Mouse (Mus musculus) lung, embryonic 16.5 days (tissue): ENCODE data around the gene Mlip. TPM values are rescaled to one million over a fixed set of nuclear protein-coding genes. Genes with fewer than 3 reads are reported as not detected.
A peak's percentile ranks its signal among the peaks of the same experiment; 100 is the strongest.

Source experiments
- ATAC-seq: fragments of 200-750 bp; cut with Nextera tagmentation; 2 replicates; pipeline ENCODE4 v1.8.0; 2017; ENCODE audit warnings: low read depth, mild to moderate bottlenecking, moderate library complexity
- H3K27ac ChIP-seq: fragments of 300-500 bp; sonication (generic); 2 replicates; pipeline ENCODE4 v1.5.1; 2014; ENCODE audit warnings: mild to moderate bottlenecking, control low read depth, low read length
- H3K27me3 ChIP-seq: fragments of 300-500 bp; sonication (generic); 2 replicates; pipeline ENCODE4 v1.6.1; 2014; ENCODE audit warnings: low read depth, low read length, mixed read lengths; ENCODE audit not compliant: control insufficient read depth, insufficient read depth
- H3K36me3 ChIP-seq: fragments of 300-500 bp; sonication (generic); 2 replicates; pipeline ENCODE4 v1.6.1; 2014; ENCODE audit warnings: low read length; ENCODE audit not compliant: control insufficient read depth, insufficient read depth
- H3K4me1 ChIP-seq: fragments of 300-500 bp; sonication (generic); replicated peaks from 2 replicates; pipeline ENCODE4 v1.6.1; 2014; ENCODE audit warnings: low read length, mixed read lengths; ENCODE audit not compliant: control insufficient read depth, insufficient read depth
- H3K4me2 ChIP-seq: fragments of 300-500 bp; sonication (generic); 2 replicates; pipeline ENCODE4 v1.6.1; 2014; ENCODE audit warnings: low read depth, low read length, control low read depth
- H3K4me3 ChIP-seq: fragments of 300-500 bp; sonication (generic); 2 replicates; pipeline ENCODE4 v1.5.1; 2014; ENCODE audit warnings: mild to moderate bottlenecking, low read length, control low read depth
- H3K9ac ChIP-seq: fragments of 300-500 bp; sonication (generic); 2 replicates; pipeline ENCODE4 v1.6.1; 2014; ENCODE audit warnings: low read length, control low read depth
- H3K9me3 ChIP-seq: fragments of 300-500 bp; sonication (generic); 2 replicates; pipeline ENCODE4 v1.6.1; 2016; ENCODE audit warnings: low read length; ENCODE audit not compliant: control insufficient read depth
- WGBS: fragments of 180-500 bp; shearing (Covaris S2); extraction: QIAGEN DNeasy Blood & Tissue Kit; methylation state at CpG from one replicate; pipeline ENCODE4 v1.1.7; 2014; 5-methylcytosine and 5-hydroxymethylcytosine counted together
- polyA plus RNA-seq: library from polyadenylated mRNA; unstranded; fragments of >200 nt; fragmentation: Nextera tagmentation; extraction: Ambion mirVana; gene quantifications from 2 replicates; pipeline ENCODE4 v1.2.1, GENCODE M21; 2015

The Mlip gene
- polyA plus RNA-seq, 1 experiment from 2014 or later, result 5.6 TPM

DNA sequence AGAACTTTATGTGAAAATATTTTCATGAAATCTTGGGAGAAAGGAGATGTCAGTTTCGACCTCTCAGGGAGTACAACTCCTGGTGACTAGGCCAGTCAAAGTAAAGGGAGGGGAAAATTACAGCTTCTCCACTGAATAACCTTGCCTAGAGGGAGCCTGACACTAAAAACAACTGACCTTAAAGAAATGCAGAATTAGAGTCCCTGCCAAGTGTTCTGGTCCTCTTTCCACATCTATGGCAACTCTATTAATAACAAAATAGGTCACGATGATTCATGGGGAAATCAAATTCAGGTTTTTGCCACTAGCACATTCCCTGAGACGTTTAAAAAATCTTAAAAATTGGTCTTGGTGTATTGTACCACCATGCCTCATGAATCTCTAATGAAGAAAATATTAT lies 34.4 kb downstream of the Mlip start:
- Histone ChIP-seq H3K36me3 (no peaks in the 10 kb centered on the region), H3K4me1 (peaks cover 8% of the 10 kb centered on the region; the same call in 1 of the 2 replicates), H3K4me3 (no peak overlapping the region), H3K9me3 (no peaks in the 10 kb centered on the region), H3K27ac (no peak overlapping the region), H3K9ac (no peak overlapping the region), H3K27me3 (no peaks in the 10 kb centered on the region), H3K4me2 (no peak overlapping the region)
- ATAC-seq, result no peak
- WGBS, result 80% methylated on average over 3 of the region's 3 CpGs

DNA sequence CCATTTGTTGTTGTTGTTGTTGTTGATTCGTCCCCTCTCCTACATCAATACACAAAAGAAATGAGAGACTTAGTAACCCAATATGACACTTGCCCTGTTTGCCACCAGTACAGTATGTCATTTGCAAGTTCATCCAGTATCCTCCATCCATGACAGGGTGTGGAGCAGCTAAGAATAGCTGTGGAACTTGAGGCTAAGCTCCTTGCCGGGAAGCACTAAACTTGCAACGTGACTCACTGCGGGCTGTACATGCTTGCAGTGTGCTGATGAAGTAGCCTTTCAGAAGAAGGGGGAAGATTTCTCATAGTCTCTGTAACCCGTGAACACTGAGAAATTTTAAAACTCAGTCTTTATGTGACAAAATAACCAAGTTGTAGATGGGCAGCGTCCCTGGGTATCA lies 42.2 kb downstream of the Mlip start:
- ATAC-seq, result no peak
- no peak overlapping the region for H3K4me2 ChIP-seq
- no peak overlapping the region for H3K27ac ChIP-seq
- H3K9me3 ChIP-seq, result no peaks in the 10 kb centered on the region
- no peaks in the 10 kb centered on the region for H3K27me3 ChIP-seq
- WGBS, result 59% methylated on average over 6 of the region's 6 CpGs
- no peak overlapping the region for H3K4me3 ChIP-seq
- H3K4me1 ChIP-seq, result peaks cover 3% of the 10 kb centered on the region; the same call in 1 of the 2 replicates
- H3K36me3 ChIP-seq, result no peaks in the 10 kb centered on the region
- H3K9ac ChIP-seq, result no peak overlapping the region

DNA sequence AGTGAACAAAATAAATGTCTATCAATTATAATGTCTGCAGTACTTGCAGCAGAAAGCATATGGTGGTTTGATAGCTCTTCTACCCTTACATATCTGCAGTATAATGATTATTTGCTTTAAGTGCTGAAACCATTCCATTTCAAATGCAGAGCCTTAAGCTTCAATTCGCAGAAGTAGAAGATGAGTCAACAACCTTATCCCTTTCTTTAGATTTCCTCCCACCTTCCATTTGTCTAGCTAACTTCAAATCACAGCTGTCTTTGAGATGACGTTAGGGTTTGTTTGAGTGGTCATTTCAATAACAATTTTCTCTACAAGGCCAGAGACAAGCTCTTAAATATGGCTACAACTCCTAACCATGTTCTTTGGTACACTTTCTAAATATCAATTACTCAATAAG lies 47.4 kb downstream of the Mlip start:
- Histone ChIP-seq H3K9me3 (no peaks in the 10 kb centered on the region), H3K36me3 (no peaks in the 10 kb centered on the region), H3K27me3 (no peaks in the 10 kb centered on the region), H3K4me3 (no peak overlapping the region), H3K4me1 (no peaks in the 10 kb centered on the region; the same call in 1 of the 2 replicates), H3K27ac (no peak overlapping the region), H3K9ac (no peak overlapping the region), H3K4me2 (no peak overlapping the region)
- whole genome bisulfite sequencing, result 81% methylated on average over 2 of the region's 2 CpGs
- no peak for ATAC-seq

DNA sequence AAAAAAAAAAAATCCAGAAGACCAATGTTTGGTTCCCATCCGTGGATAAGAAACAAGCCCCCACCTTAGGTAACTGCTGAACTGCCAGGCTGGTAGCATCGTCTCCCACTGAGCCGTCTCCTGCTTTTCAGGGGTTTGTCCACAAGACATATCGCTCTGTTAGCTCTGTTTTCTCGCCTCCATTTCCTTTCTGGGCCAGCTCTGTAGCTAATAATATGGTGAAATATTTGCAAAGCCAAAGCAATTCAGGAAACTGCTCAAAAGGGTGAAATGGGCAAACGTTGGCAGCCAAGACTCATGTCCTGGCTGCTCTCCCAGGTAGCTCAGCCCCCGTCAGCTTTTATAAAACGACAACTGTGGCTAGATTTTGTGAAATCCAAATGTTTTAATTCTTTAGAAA lies 50.4 kb downstream of the Mlip start:
- 51% methylated on average over 8 of the region's 8 CpGs for WGBS
- Histone ChIP-seq H3K4me2 (no peak overlapping the region), H3K9me3 (no peaks in the 10 kb centered on the region), H3K27ac (peak overlapping the region; percentile 66), H3K9ac (no peak overlapping the region), H3K4me3 (no peak overlapping the region), H3K36me3 (no peaks in the 10 kb centered on the region), H3K27me3 (no peaks in the 10 kb centered on the region), H3K4me1 (no peaks in the 10 kb centered on the region)
- peak; percentile 43; the same call in 1 of the 2 replicates for ATAC-seq

DNA sequence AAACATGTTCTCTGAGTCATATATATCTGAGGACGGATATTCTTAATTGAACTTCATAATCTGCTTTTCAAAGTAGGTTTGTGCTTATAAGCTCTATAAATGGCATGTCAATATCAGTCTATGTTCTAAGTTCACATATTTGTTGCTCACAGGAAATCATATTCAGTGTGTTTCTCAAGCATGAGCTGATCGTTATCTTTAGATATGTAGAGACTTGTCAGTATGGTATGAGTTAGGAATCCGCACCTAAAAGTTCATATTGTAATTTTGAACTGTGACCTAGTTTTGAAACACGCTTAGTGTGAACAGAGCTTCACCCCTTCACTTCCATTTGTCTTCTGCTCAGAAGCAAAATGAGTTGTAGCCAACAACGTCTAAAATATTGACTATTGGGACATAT lies 64.8 kb downstream of the Mlip start:
- Histone ChIP-seq H3K36me3 (no peaks in the 10 kb centered on the region), H3K9ac (no peak overlapping the region), H3K27me3 (no peaks in the 10 kb centered on the region), H3K9me3 (no peaks in the 10 kb centered on the region), H3K4me1 (no peaks in the 10 kb centered on the region), H3K4me3 (no peak overlapping the region), H3K27ac (no peak overlapping the region), H3K4me2 (no peak overlapping the region)
- no peak for ATAC-seq
- WGBS, result 80% methylated on average over 5 of the region's 5 CpGs

DNA sequence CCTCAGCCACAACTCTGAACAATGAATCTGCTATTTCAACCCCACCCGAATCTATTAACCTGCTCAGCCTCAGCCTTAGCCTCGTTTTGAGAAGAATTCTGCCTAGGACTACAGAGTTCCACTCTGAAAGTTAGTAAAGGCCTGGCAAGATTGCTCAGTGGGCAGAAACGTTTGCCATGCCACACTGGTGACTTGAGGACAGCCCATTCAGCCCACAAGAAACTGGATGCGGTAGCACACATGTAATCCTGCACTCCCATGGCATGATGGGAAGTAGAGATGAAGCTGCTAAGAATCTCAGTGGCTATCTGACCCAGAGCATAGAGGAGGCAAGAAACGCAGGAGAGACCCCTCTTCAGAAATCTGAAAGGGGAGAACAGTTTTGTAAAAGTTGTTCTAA lies 73.4 kb downstream of the Mlip start:
- no peak overlapping the region for H3K4me3 ChIP-seq
- 63% methylated on average over 5 of the region's 5 CpGs for WGBS
- H3K27me3 ChIP-seq, result no peaks in the 10 kb centered on the region
- H3K9ac ChIP-seq, result no peak overlapping the region
- no peaks in the 10 kb centered on the region for H3K9me3 ChIP-seq
- H3K4me2 ChIP-seq, result no peak overlapping the region
- no peak for ATAC-seq
- H3K27ac ChIP-seq, result no peak overlapping the region
- no peaks in the 10 kb centered on the region for H3K36me3 ChIP-seq
- H3K4me1 ChIP-seq, result peaks cover 4% of the 10 kb centered on the region; the same call in 1 of the 2 replicates

DNA sequence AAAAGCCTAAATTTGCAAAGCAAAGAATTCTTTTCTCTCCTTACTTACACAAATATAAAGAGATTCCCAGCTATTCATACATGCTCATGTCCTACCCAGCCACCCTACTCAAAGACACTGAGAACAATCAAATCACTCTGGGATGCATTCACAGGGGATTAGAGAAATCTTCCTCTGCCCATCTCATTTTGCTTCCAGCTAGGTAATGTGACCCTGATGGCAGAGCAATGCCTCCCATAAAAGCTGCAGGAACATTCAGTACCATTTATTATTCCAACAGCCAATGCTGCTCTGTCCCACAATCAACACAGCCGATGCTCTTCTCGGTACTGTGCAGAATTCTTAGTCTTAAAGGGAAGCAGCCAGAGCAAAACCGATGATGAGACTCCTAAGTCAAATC lies 74.7 kb downstream of the Mlip start:
- H3K4me2 ChIP-seq, result no peak overlapping the region
- peaks cover 4% of the 10 kb centered on the region; the same call in 1 of the 2 replicates for H3K4me1 ChIP-seq
- no peaks in the 10 kb centered on the region for H3K9me3 ChIP-seq
- no peak for ATAC-seq
- no peaks in the 10 kb centered on the region for H3K27me3 ChIP-seq
- WGBS, result 63% methylated on average over 3 of the region's 3 CpGs
- H3K4me3 ChIP-seq, result no peak overlapping the region
- no peaks in the 10 kb centered on the region for H3K36me3 ChIP-seq
- no peak overlapping the region for H3K9ac ChIP-seq
- no peak overlapping the region for H3K27ac ChIP-seq

DNA sequence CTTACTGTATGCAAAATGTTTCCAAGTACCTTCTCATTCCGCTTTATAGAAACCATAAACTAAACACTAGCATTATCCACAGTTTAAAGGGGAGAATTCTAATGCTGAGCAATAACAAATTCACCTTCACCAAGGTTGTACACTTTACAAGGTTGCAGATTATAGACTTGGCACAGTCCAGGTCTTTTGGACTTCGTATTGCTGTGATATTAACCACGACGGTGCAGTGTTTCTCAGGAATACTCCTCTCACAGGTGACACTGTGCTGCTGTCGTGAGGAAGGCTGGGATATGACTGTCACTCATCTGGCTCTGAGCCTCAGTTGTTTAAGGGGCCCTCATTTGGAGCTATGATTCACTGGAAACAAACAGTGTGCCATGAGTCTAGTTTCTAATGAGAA lies 75.5 kb downstream of the Mlip start:
- Histone ChIP-seq H3K36me3 (no peaks in the 10 kb centered on the region), H3K4me1 (peaks cover 4% of the 10 kb centered on the region; the same call in 1 of the 2 replicates), H3K27me3 (no peaks in the 10 kb centered on the region), H3K4me3 (no peak overlapping the region), H3K4me2 (no peak overlapping the region), H3K9me3 (no peaks in the 10 kb centered on the region), H3K9ac (no peak overlapping the region), H3K27ac (peak overlapping the region; percentile 22; the same call in 1 of the 2 replicates)
- no peak for ATAC-seq
- WGBS, result 56% methylated on average over 5 of the region's 5 CpGs

DNA sequence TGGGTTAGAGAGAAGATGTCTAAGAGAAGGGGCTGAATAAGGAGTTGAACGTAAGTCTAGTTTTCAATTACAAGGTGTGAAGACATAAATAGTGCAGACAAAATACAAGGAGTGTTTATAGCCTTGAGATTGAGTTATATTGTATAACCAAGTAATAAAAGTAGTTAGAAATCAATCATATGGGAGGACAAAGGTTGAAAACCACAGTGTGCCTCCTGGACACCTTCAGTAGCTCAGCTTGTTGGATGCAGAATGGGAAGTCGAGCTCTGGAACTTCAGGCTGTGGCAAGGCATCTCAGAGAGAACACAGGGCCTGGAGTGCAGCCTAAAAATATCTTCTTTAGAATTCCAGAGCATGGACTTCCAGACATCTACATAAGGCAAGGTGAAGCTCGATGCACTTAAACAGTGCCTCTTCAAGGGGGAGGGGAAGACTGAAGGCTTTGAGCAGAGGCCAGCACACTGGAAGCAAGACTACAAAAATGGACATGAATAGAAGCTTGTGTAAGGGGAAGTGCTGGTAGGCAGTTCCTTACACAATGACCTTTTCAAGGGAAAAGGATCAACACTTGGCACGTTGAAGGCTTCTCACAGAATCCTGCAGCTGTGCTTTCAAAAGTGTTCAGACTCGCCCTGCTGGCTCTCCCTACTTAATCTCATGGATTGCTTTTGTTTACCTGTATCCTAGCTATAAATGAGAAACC lies 76.2 kb downstream of the Mlip start:
- Histone ChIP-seq H3K9ac (no peak overlapping the region), H3K4me1 (peaks cover 4% of the 10 kb centered on the region; the same call in 1 of the 2 replicates), H3K9me3 (no peaks in the 10 kb centered on the region), H3K27ac (peak overlapping the region; percentile 75), H3K4me2 (no peak overlapping the region), H3K27me3 (no peaks in the 10 kb centered on the region), H3K4me3 (no peak overlapping the region), H3K36me3 (no peaks in the 10 kb centered on the region)
- ATAC-seq, result peak; percentile 84
- WGBS, result 42% methylated on average over 5 of the region's 5 CpGs
